Mouse (Mus musculus): Measurements from ENCODE around the gene Usf1. TPM values are rescaled to one million over a fixed set of nuclear protein-coding genes. Genes with fewer than 3 reads are reported as not detected.

Usf1 gene
- polyA plus RNA-seq, 1 experiment from 2014 or later: 20.9 TPM

- Histone ChIP-seq H3K4me2 (peak overlapping the region; percentile 63), H3K9me3 (replicated peaks) (no peaks in the 10 kb centered on the region), H3K4me3 (replicated peaks) (peak overlapping the region; percentile 60), H3K27me3 (peaks cover 48% of the 10 kb centered on the region), H3K4me1 (replicated peaks) (peaks cover 50% of the 10 kb centered on the region), H3K27ac (peak overlapping the region; percentile 66), H3K9ac (peak overlapping the region; percentile 29; the same call in 1 of the 2 replicates), H3K36me3 (0 out of 2 replicates have a peak, but pooled peaks cover 6% of the 10 kb centered on the region)
- WGBS (ENCODE audit: insufficient replicate concordance): 14% methylated on average over 8 of the region's 8 CpGs
- ATAC-seq (ENCODE audit: low read depth) (no peak), DNase-seq (no peak)
These were observed 28.0 kb downstream of the Usf1 start for GRCm38 (mm10) chr1:171439072-171439471.

DNA sequence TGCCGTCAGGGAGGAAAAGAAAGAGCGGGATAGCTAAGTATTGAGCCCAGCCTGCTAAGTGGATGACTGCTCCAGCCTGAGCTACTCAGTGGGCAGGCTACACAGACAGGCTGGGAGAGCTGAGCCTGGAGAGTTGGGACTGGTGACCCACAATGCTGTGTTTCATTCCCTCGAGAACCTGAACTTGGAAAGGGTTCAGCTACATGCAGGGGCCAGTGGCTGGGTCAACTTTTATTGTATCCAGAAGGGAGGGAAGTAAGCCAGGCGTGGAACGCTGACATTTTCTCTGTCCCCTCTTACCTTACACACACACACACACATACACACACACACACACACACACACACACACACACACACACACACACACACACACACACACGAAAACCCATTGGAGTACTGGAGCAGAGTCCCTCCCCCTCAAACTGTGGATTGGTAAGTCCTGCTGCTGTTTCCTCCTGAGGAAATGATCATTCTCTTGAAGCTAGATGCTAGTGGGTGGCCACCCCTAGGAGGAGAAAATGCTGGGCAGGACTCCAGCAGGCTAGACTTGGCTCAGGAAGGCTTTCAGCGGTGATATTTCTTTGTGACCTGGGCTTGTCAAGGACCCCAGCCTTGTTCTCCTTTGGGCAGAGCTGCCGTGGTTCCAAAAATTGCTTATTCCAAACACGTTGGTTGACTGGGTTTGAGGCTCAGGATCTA lies 29.1 kb downstream of the Usf1 start:
- peak overlapping the region; percentile 74 for H3K27ac ChIP-seq
- peak overlapping the region; percentile 63 for H3K4me2 ChIP-seq
- no peak for DNase-seq
- peaks cover 50% of the 10 kb centered on the region for H3K4me1 ChIP-seq (replicated peaks)
- peak overlapping the region; percentile 60 for H3K4me3 ChIP-seq (replicated peaks)
- H3K9ac ChIP-seq: peak overlapping the region; percentile 43; the same call in 1 of the 2 replicates
- ATAC-seq (ENCODE audit: low read depth): no peak
- H3K9me3 ChIP-seq (replicated peaks): no peaks in the 10 kb centered on the region
- 18% methylated on average over 7 of the region's 9 CpGs for WGBS (ENCODE audit: insufficient replicate concordance)
- H3K36me3 ChIP-seq: 0 out of 2 replicates have a peak, but pooled peaks cover 6% of the 10 kb centered on the region
- H3K27me3 ChIP-seq: peaks cover 45% of the 10 kb centered on the region

DNA sequence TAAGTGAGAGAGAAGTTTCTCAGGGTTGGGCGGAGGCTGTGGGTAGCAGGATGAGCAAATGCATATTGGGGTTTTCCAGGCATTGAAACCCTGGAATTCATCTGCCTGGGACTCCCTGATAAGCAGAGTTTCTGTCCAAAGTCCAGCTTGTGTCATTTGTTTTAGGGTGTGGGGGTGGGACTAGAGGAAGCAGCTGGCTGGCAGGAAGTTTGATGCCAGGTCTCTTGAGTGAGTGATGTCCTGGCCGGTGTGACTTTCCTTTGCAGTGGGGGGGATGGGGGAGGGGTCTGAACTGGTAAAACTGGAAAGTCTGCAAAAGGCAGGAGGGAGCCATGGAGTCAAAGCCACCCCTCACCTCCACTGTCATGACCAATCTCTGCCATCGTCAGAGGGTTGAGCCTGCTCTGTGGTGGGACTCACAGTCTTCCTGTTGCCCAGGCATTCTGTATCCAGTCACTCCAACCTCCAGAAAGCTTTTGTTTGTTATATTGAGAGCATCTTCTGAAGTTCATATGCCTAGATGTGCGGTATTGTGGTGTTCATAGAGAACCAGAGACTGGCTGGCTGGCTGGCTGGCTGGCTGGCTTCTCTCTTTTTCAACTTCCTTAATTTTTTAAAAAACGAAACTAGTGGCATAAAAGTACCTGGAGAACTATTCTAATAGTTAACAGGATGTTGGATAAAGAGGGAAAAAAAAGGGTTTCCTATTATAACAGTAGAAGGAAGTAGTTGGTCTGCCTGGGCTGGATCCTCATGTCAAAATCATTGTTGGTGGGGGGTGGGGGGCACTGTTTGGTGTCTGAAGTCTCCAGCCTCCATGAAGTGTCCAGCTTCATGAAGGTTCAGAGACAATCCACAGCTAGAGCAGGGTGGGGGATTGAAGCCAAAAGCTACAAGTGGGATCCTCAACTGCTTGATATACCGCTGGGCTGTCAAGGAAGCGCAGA lies 30.6 kb downstream of the Usf1 start:
- H3K27ac ChIP-seq: peak overlapping the region; percentile 74
- peaks cover 50% of the 10 kb centered on the region for H3K4me1 ChIP-seq (replicated peaks)
- no peak overlapping the region for H3K9ac ChIP-seq
- H3K36me3 ChIP-seq: 0 out of 2 replicates have a peak, but pooled peaks cover 6% of the 10 kb centered on the region
- H3K4me2 ChIP-seq: peak overlapping the region; percentile 63
- peaks cover 38% of the 10 kb centered on the region for H3K27me3 ChIP-seq
- H3K4me3 ChIP-seq (replicated peaks): no peak overlapping the region
- no peaks in the 10 kb centered on the region for H3K9me3 ChIP-seq (replicated peaks)
- no peak for DNase-seq
- WGBS (ENCODE audit: insufficient replicate concordance): 8% methylated on average over 7 of the region's 7 CpGs
- peak; percentile 15; the same call in 1 of the 2 replicates for ATAC-seq (ENCODE audit: low read depth)

- H3K36me3 ChIP-seq: 0 out of 2 replicates have a peak, but pooled peaks cover 6% of the 10 kb centered on the region
- H3K9ac ChIP-seq: no peak overlapping the region
- 14% methylated on average over 8 of the region's 8 CpGs for WGBS (ENCODE audit: insufficient replicate concordance)
- no peaks in the 10 kb centered on the region for H3K9me3 ChIP-seq (replicated peaks)
- peaks cover 32% of the 10 kb centered on the region for H3K27me3 ChIP-seq
- ATAC-seq (ENCODE audit: low read depth) (no peak), DNase-seq (no peak)
- H3K4me1 ChIP-seq (replicated peaks): peaks cover 49% of the 10 kb centered on the region
- H3K4me3 ChIP-seq (replicated peaks): no peak overlapping the region
- peak overlapping the region; percentile 69 for H3K27ac ChIP-seq
- H3K4me2 ChIP-seq: peak overlapping the region; percentile 63
These were observed 31.3 kb downstream of the Usf1 start for GRCm38 (mm10) chr1:171442413-171442760.

GRCm38 (mm10) chr1:171445050-171445449 lies 33.9 kb downstream of the Usf1 start:
- Histone ChIP-seq H3K4me2 (no peak overlapping the region), H3K9me3 (replicated peaks) (no peaks in the 10 kb centered on the region), H3K36me3 (0 out of 2 replicates have a peak, but pooled peaks cover 6% of the 10 kb centered on the region), H3K9ac (no peak overlapping the region), H3K27me3 (peaks cover 5% of the 10 kb centered on the region), H3K4me1 (replicated peaks) (peaks cover 38% of the 10 kb centered on the region), H3K27ac (no peak overlapping the region), H3K4me3 (replicated peaks) (no peak overlapping the region)
- ATAC-seq (ENCODE audit: low read depth) (no peak), DNase-seq (no peak)
- WGBS (ENCODE audit: insufficient replicate concordance): 61% methylated on average over 5 of the region's 5 CpGs

- ATAC-seq (ENCODE audit: low read depth): no peak
- H3K9ac ChIP-seq: no peak overlapping the region
- WGBS (ENCODE audit: insufficient replicate concordance): 34% methylated on average over 7 of the region's 7 CpGs
- no peak for DNase-seq
- peaks cover 20% of the 10 kb centered on the region for H3K4me1 ChIP-seq (replicated peaks)
- H3K36me3 ChIP-seq: 0 out of 2 replicates have a peak, but pooled peaks cover 6% of the 10 kb centered on the region
- no peak overlapping the region for H3K27ac ChIP-seq
- no peaks in the 10 kb centered on the region for H3K27me3 ChIP-seq
- H3K9me3 ChIP-seq (replicated peaks): no peaks in the 10 kb centered on the region
- H3K4me2 ChIP-seq: no peak overlapping the region
- no peak overlapping the region for H3K4me3 ChIP-seq (replicated peaks)
These were observed 35.7 kb downstream of the Usf1 start for GRCm38 (mm10) chr1:171446854-171447253.

DNA sequence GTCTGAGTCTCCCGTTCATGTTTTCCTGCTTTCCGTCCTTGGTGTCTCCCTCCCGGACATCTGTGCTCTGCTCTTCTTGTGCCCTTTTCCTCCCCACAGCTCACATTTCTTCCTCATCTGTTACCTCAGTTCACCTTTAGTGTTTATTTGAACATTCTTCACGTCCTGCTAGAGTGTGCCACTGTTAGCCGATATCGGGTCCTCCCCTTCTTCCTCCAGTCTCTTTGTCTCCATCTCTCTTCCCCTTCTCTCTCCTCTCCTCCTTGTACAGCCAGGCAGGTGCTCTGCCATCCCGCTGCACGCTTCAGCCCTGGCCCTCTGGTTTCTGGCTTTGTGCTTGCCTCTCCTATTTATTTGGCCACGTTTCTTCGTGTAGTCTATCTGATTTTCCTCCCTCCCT lies 36.6 kb downstream of the Usf1 start:
- no peak for DNase-seq
- Histone ChIP-seq H3K9me3 (replicated peaks) (no peaks in the 10 kb centered on the region), H3K36me3 (0 out of 2 replicates have a peak, but pooled peaks cover 6% of the 10 kb centered on the region), H3K9ac (no peak overlapping the region), H3K4me3 (replicated peaks) (no peak overlapping the region), H3K27ac (no peak overlapping the region), H3K27me3 (no peaks in the 10 kb centered on the region), H3K4me2 (no peak overlapping the region), H3K4me1 (replicated peaks) (peaks cover 16% of the 10 kb centered on the region)
- WGBS (ENCODE audit: insufficient replicate concordance): 40% methylated on average over 10 of the region's 10 CpGs
- no peak for ATAC-seq (ENCODE audit: low read depth)

DNA sequence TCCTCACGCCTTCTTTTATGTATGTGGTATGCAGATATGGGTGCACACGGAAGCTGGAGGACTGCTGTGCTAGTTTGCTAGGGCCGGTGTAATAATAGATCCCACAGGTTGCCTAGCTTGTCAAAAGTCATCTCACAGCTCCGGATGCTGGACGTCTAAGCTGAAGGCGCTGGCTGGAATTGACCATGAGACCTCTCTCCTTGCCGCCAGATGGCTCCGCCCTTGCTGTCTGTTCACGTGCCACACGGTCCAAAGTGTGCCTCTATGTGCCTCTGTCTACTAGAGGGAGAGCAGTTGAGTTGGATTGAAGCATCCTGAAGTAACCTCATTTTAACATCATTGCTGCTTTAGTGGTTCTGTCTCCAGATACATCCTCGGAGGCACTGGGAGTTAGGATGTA lies 38.9 kb downstream of the Usf1 start:
- H3K36me3 ChIP-seq: no peaks in the 10 kb centered on the region
- no peaks in the 10 kb centered on the region for H3K27me3 ChIP-seq
- 68% methylated on average over 11 of the region's 11 CpGs for WGBS (ENCODE audit: insufficient replicate concordance)
- no peak overlapping the region for H3K27ac ChIP-seq
- H3K4me3 ChIP-seq (replicated peaks): no peak overlapping the region
- ATAC-seq (ENCODE audit: low read depth) (no peak), DNase-seq (no peak)
- no peaks in the 10 kb centered on the region for H3K9me3 ChIP-seq (replicated peaks)
- no peak overlapping the region for H3K9ac ChIP-seq
- no peak overlapping the region for H3K4me2 ChIP-seq
- H3K4me1 ChIP-seq (replicated peaks): peaks cover 17% of the 10 kb centered on the region

DNA sequence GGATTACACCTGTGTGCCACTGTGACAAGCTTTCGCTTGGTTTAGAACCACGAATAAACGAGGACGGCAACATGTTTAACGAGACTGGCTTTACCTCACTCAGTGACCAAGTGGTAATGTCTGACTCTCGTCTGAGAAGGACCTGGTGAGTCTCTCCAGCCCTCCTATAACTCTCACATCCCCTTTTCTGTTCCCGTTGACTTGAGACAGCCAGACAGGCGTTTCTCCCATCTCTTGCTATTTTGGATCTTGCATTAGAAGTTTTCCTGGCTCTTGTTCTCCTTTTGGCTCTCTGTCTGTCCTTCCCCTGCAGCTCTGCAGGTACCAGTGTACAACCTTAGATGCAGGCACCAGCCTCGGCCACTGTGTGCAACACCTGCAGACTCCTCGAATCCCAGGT lies 39.9 kb downstream of the Usf1 start:
- no peak for ATAC-seq (ENCODE audit: low read depth)
- H3K27me3 ChIP-seq: no peaks in the 10 kb centered on the region
- no peaks in the 10 kb centered on the region for H3K9me3 ChIP-seq (replicated peaks)
- 60% methylated on average over 10 of the region's 10 CpGs for WGBS (ENCODE audit: insufficient replicate concordance)
- no peak overlapping the region for H3K27ac ChIP-seq
- peaks cover 17% of the 10 kb centered on the region for H3K4me1 ChIP-seq (replicated peaks)
- no peak overlapping the region for H3K9ac ChIP-seq
- DNase-seq: no peak
- H3K36me3 ChIP-seq: no peaks in the 10 kb centered on the region
- H3K4me3 ChIP-seq (replicated peaks): no peak overlapping the region
- H3K4me2 ChIP-seq: no peak overlapping the region

DNA sequence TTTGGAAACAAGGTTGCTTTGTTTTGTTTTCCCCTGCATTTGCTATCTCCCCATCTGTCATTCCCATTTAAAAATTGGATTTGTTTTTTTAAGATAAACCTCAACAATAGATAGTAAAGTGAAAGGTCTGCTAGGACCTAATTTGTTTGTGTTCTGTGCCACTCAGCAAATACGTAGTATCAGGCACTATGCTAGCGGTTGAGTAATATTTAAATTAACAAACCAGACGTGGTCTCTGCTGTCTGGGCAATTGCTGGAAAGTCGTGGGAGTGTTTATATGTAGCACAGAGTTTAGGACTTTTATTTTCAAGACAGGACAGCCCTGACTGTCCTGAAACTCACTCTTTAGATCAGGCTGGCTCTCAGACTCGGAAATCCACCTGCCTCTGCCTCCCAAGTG lies 41.4 kb downstream of the Usf1 start:
- no peaks in the 10 kb centered on the region for H3K27me3 ChIP-seq
- H3K4me1 ChIP-seq (replicated peaks): peaks cover 12% of the 10 kb centered on the region
- H3K9ac ChIP-seq: no peak overlapping the region
- peak overlapping the region; percentile 62; the same call in 1 of the 2 replicates for H3K27ac ChIP-seq
- ATAC-seq (ENCODE audit: low read depth) (0 out of 2 replicates have a peak, but pooled peaks have one; percentile 35), DNase-seq (no peak)
- H3K9me3 ChIP-seq (replicated peaks): no peaks in the 10 kb centered on the region
- no peak overlapping the region for H3K4me2 ChIP-seq
- no peak overlapping the region for H3K4me3 ChIP-seq (replicated peaks)
- no peaks in the 10 kb centered on the region for H3K36me3 ChIP-seq
- WGBS (ENCODE audit: insufficient replicate concordance): 48% methylated on average over 5 of the region's 5 CpGs

- Histone ChIP-seq H3K4me2 (no peak overlapping the region), H3K27me3 (no peaks in the 10 kb centered on the region), H3K4me3 (replicated peaks) (no peak overlapping the region), H3K27ac (peak overlapping the region; percentile 62; the same call in 1 of the 2 replicates), H3K9ac (no peak overlapping the region), H3K9me3 (replicated peaks) (no peaks in the 10 kb centered on the region), H3K36me3 (no peaks in the 10 kb centered on the region), H3K4me1 (replicated peaks) (peaks cover 8% of the 10 kb centered on the region)
- 64% methylated on average over 5 of the region's 5 CpGs for WGBS (ENCODE audit: insufficient replicate concordance)
- peak; percentile 51 for ATAC-seq (ENCODE audit: low read depth)
- no peak for DNase-seq
These were observed 41.8 kb downstream of the Usf1 start for GRCm38 (mm10) chr1:171452923-171453322.

Measured in liver, embryonic 13.5 days (tissue).